Mouse (Mus musculus): ENCODE measurements around the gene Pafah1b2.

DNA sequence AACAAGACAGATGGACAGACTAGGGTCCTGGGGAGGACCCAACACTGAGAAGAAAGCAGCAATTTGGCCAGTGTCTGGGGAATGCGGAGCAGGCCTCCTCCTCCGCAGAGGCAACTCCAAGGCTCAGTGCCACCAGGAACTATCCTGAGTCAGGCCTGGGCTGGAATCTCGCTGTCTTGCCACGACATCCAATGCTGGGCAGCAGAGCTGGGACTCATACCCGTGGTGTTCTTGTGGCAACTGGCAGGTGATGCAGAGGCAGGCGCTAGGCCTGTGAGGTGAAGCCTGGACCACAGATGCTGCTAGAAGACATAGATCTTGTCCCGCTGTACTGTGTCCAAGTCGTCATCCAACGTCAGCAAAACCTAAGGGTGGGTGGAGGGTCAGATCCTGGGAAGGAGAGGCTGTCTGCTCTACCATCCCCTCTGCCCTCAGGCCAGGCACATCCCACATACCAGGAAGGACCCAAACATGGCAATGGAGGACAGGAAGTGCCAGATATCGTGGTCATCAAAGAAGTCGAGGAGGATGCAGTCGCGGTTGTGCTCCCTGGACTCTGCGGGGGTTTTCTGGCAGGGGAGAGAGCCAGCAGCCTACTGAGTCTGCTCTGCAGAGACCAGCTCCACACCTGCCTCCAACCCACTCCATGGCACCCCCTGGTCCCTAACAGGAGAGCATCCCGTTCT, 73.4 kb downstream of the Pafah1b2 start:
- TF ChIP-seq POLR2A (IDR thresholded peaks at IDR 0.05; ENCODE audit: low read depth, low read length) (no peak), CTCF (IDR thresholded peaks at IDR 0.05; ENCODE audit: extremely low read depth, insufficient read length, insufficient replicate concordance, low read depth, low read length) (no peak)
